ENCODE assay signal across 21 mouse cellular contexts in genomic region chr12:31989726-31990125, GRCm38 (mm10). TPM values are rescaled to one million over a fixed set of nuclear protein-coding genes. Genes with fewer than 3 reads are reported as not detected.
DNase-seq lines count a peak whose midpoint lies in the region; ATAC-seq lines count a peak whose summit lies in the region.
"Had no signal": no experiment of that assay in that cellular context is flagged by ENCODE, and none has a peak within 500 bp of the region (broad histone marks: within the 10 kb centered on the region; RNA-seq: fewer than 3 reads in every experiment).

No protein-coding gene starts in this region.

- H3K4me2 ChIP-seq in liver, embryonic 11.5 days, result no peak overlapping the region
- no peak overlapping the region for H3K4me2 ChIP-seq in liver, embryonic 15.5 days
- H3K4me2 ChIP-seq in forebrain, embryonic 12.5 days, result no peak overlapping the region
- H3K4me2 ChIP-seq: embryonic facial prominence, embryonic 12.5 days; forebrain, embryonic 15.5 days; hindbrain, embryonic 12.5 days had no signal

- peaks cover 7% of the 10 kb centered on the region for H3K4me1 ChIP-seq in liver, embryonic 11.5 days (replicated peaks; ENCODE audit: control insufficient read depth, insufficient read depth, low read length)
- peaks cover 33% of the 10 kb centered on the region for H3K4me1 ChIP-seq in liver, embryonic 15.5 days (replicated peaks)
- peaks cover 3% of the 10 kb centered on the region; the same call in 1 of the 2 replicates for H3K4me1 ChIP-seq in forebrain, embryonic 12.5 days

- no peaks in the 10 kb centered on the region; the same call in 1 of the 2 replicates for H3K36me3 ChIP-seq in liver, embryonic 11.5 days (ENCODE audit: control insufficient read depth, insufficient read depth, low read length)
- H3K36me3 ChIP-seq in liver, embryonic 15.5 days (replicated peaks), result peaks cover 85% of the 10 kb centered on the region
- H3K36me3 ChIP-seq in forebrain, embryonic 12.5 days (replicated peaks), result 0 out of 2 replicates have a peak, but pooled peaks cover 3% of the 10 kb centered on the region
- H3K36me3 ChIP-seq: forebrain, embryonic 15.5 days; heart, embryonic 10.5 days; hindbrain, embryonic 12.5 days had no signal

- no peaks in the 10 kb centered on the region for H3K27me3 ChIP-seq in liver, embryonic 11.5 days (replicated peaks; ENCODE audit: control insufficient read depth, insufficient read depth, low read length)
- no peaks in the 10 kb centered on the region for H3K27me3 ChIP-seq in liver, embryonic 15.5 days
- no peaks in the 10 kb centered on the region for H3K27me3 ChIP-seq in forebrain, embryonic 12.5 days
- H3K27me3 ChIP-seq: CH12.LX; embryonic facial prominence, embryonic 12.5 days; forebrain, embryonic 15.5 days; hindbrain, embryonic 12.5 days had no signal

- H3K9me3 ChIP-seq in liver, embryonic 11.5 days (ENCODE audit: control insufficient read depth, low read length), result no peaks in the 10 kb centered on the region
- no peaks in the 10 kb centered on the region for H3K9me3 ChIP-seq in liver, embryonic 15.5 days (replicated peaks)
- H3K9me3 ChIP-seq in forebrain, embryonic 12.5 days, result no peaks in the 10 kb centered on the region
- H3K9me3 ChIP-seq: embryonic facial prominence, embryonic 12.5 days; forebrain, embryonic 15.5 days; heart, embryonic 10.5 days; hindbrain, embryonic 12.5 days had no signal

- no peak overlapping the region for H3K9ac ChIP-seq in liver, embryonic 11.5 days (ENCODE audit: low read depth, low read length)
- H3K9ac ChIP-seq in liver, embryonic 15.5 days, result no peak overlapping the region
- no peak overlapping the region for H3K9ac ChIP-seq in forebrain, embryonic 12.5 days
- H3K9ac ChIP-seq: embryonic facial prominence, embryonic 12.5 days; forebrain, embryonic 15.5 days; hindbrain, embryonic 12.5 days had no signal

- H3K4me3 ChIP-seq in liver, embryonic 11.5 days (ENCODE audit: low read depth, low read length), result no peak overlapping the region
- no peak overlapping the region for H3K4me3 ChIP-seq in liver, embryonic 15.5 days (replicated peaks)
- no peak overlapping the region for H3K4me3 ChIP-seq in forebrain, embryonic 12.5 days (replicated peaks)
- H3K4me3 ChIP-seq: embryonic facial prominence, embryonic 12.5 days; forebrain, embryonic 15.5 days; heart, embryonic 10.5 days; hindbrain, embryonic 12.5 days had no signal

- H3K27ac ChIP-seq in liver, embryonic 11.5 days (ENCODE audit: low read depth, low read length), result no peak overlapping the region
- H3K27ac ChIP-seq in liver, embryonic 15.5 days (replicated peaks), result no peak overlapping the region
- H3K27ac ChIP-seq in forebrain, embryonic 12.5 days, result no peak overlapping the region
- H3K27ac ChIP-seq: embryonic facial prominence, embryonic 12.5 days; heart, embryonic 10.5 days; hindbrain, embryonic 12.5 days had no signal

- DNase-seq in liver, embryonic 11.5 days (ENCODE audit: low spot score), result peak; percentile 15
- no peak for DNase-seq in liver
- no peak for DNase-seq in frontal cortex, postnatal 14 days (ENCODE audit: low spot score in 2 of 2)
- DNase-seq in Muller cell, postnatal 12 days (ENCODE audit: inconsistent ontology term), result no peak
- DNase-seq: adrenal gland, postnatal 10 days; cerebellum, adult 11 months; cerebellum, adult 9-10 months; cerebellum, postnatal 25 days; gastrocnemius, postnatal 14 days; heart, postnatal 10 days; heart, postnatal 4 days had no signal

- ATAC-seq in liver, embryonic 11.5 days (replicated peaks; ENCODE audit: low FRiP score), result 0 out of 2 replicates have a peak, but pooled peaks have one; percentile 45
- peak; percentile 74 for ATAC-seq in erythroblast, adult 5-6 weeks (replicated peaks; ENCODE audit: low FRiP score, poor library complexity, severe bottlenecking)
- ATAC-seq in liver, embryonic 15.5 days (ENCODE audit: insufficient read depth), result peak; percentile 44; the same call in 1 of the 2 replicates
- ATAC-seq in forebrain, embryonic 12.5 days (ENCODE audit: low FRiP score), result no peak
- ATAC-seq: forebrain, embryonic 15.5 days; hindbrain, embryonic 16.5 days; inflammation-experienced regulatory T-cells, adult 6 months had no signal

RNA-seq across cellular contexts. Expression of gene Hbp1, which starts 39.4 kb away (rescaled TPM):
- 51.3 and 57.5 TPM in 2 replicates for polyA plus RNA-seq in liver, embryonic 11.5 days (2014; fragmentation: Nextera tagmentation; extraction: Ambion mirVana)
- 323 and 325 TPM in 2 replicates for total RNA-seq in erythroblast, adult 5-6 weeks (2015; ENCODE audit: low replicate concordance)
- total RNA-seq in erythroblast, adult 5-6 weeks (2017; ENCODE audit: low replicate concordance), result 332 and 347 TPM in 2 replicates
- 44.7 and 46.7 TPM in 2 replicates for polyA plus RNA-seq in liver, embryonic 15.5 days (2015; fragmentation: Nextera tagmentation; extraction: Ambion mirVana)
- polyA plus RNA-seq in forebrain, embryonic 12.5 days (2016; fragmentation: Nextera tagmentation; extraction: Ambion mirVana), result 81.3 and 85.2 TPM in 2 replicates
